Comparison of ENCODE assay signal across 9 mouse cellular contexts in the genomic region with DNA sequence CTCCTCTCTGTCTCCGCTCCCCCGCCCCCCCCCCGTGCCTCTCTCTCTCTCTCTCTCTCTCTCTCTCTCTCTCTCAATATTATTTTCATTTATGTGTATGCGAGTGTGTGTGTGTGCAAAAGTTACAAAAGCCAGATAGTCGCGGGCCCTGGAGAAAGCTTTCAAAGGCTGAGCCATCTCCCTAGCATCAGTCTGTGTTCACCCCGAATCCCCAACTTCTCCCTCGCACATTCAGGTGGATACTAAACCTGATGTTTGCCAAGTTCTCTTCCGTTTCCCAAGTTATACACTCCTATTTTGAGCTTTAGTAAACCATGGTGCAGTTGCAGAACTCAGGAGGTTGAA. TPM values are rescaled to one million over a fixed set of nuclear protein-coding genes. Genes with fewer than 3 reads are reported as not detected.
DNase-seq lines count a peak whose midpoint lies in the region; ATAC-seq and TF ChIP-seq lines count a peak whose summit lies in the region.
"Had no signal": no experiment of that assay in that cellular context is flagged by ENCODE, and none has a peak within 500 bp of the region (broad histone marks: within the 10 kb centered on the region; RNA-seq: fewer than 3 reads in every experiment).

No protein-coding gene starts in this region.

- H3K36me3 ChIP-seq in heart, embryonic 10.5 days = no peaks in the 10 kb centered on the region
- H3K36me3 ChIP-seq in CH12.LX (replicated peaks in 1 of 2; ENCODE audit: control insufficient read depth in 1 of 2, insufficient read depth in 1 of 2, low read length in 1 of 2) (no peaks in the 10 kb centered on the region), macrophage (ENCODE audit: inconsistent target) (no peaks in the 10 kb centered on the region)
- no peaks in the 10 kb centered on the region for H3K36me3 ChIP-seq in heart, postnatal 0 days (replicated peaks; ENCODE audit: control insufficient read depth, insufficient read depth, low read length)

- TF ChIP-seq RAD21 in CH12.LX (IDR thresholded peaks at IDR 0.05; ENCODE audit: low read depth, low read length) = no peak

- peak overlapping the region; percentile 74 for H3K27ac ChIP-seq in heart, embryonic 10.5 days
- H3K27ac ChIP-seq in CH12.LX (ENCODE audit: insufficient read depth, low read depth) (no peak overlapping the region), macrophage (no peak overlapping the region)
- H3K27ac ChIP-seq in heart, postnatal 0 days (ENCODE audit: low read depth) = no peak overlapping the region

- no peak for TF ChIP-seq CTCF in CH12.LX (conservative IDR thresholded peaks at IDR 0.05 in 1 of 2, IDR thresholded peaks at IDR 0.05 in 1 of 2; ENCODE audit: low read depth in 2 of 2, low read length in 2 of 2)
- TF ChIP-seq CTCF in heart, postnatal 0 days (IDR thresholded peaks at IDR 0.05; ENCODE audit: low read depth) = no peak

- peaks cover 4% of the 10 kb centered on the region; the same call in 1 of the 2 replicates for H3K4me1 ChIP-seq in heart, embryonic 10.5 days
- peaks cover 4 to 5% of the 10 kb centered on the region in 2 experiments; a peak in 3 of 4 replicates for H3K4me1 ChIP-seq in CH12.LX (ENCODE audit: control insufficient read depth in 1 of 2, insufficient read depth in 2 of 2)
- H3K4me1 ChIP-seq in heart, postnatal 0 days (ENCODE audit: control insufficient read depth, insufficient read depth) = no peaks in the 10 kb centered on the region

- H3K4me2 ChIP-seq in CH12.LX (ENCODE audit: insufficient read depth, low read depth, poor library complexity, severe bottlenecking) = peak overlapping the region; percentile 88
- H3K4me2 ChIP-seq in heart, postnatal 0 days (ENCODE audit: low read depth, low read length) = peak overlapping the region; percentile 63

- no peak overlapping the region for H3K9ac ChIP-seq in CH12.LX (ENCODE audit: insufficient read depth, low read depth)
- H3K9ac ChIP-seq in heart, postnatal 0 days (replicated peaks; ENCODE audit: low read depth, low read length) = peak overlapping the region; percentile 15; the same call in 1 of the 2 replicates

- no peaks in the 10 kb centered on the region for H3K79me2 ChIP-seq in CH12.LX (replicated peaks; ENCODE audit: control insufficient read depth, extremely low read depth, insufficient read depth, poor library complexity, severe bottlenecking)
- no peaks in the 10 kb centered on the region for H3K79me2 ChIP-seq in macrophage (ENCODE audit: inconsistent target)

- dilution Hi-C loops in CH12.LX (cut with MboI; ENCODE audit: extremely low pct_ligation_motif_present, extremely low pct_unique_long_range_greater_than_20kb, low sequenced_read_pairs) = no loop called here

- in situ Hi-C loops in CH12.LX (cut with MboI; ENCODE audit: low pct_ligation_motif_present, low pct_unique_long_range_greater_than_20kb, low sequenced_read_pairs) = no loop called here

- WGBS in heart, embryonic 10.5 days = 24% methylated on average over 7 of the region's 9 CpGs
- 10% methylated on average over 8 of the region's 9 CpGs for WGBS in heart, postnatal 0 days
- WGBS in macrophage (ENCODE audit: missing documents) = 20% methylated on average over 6 of the region's 9 CpGs

- no peak for DNase-seq in heart, embryonic 10.5 days (ENCODE audit: low spot score)
- DNase-seq in heart, adult 9 months (ENCODE audit: low spot score in 2 of 2) = no peak
- no peak for DNase-seq in CH12.LX (ENCODE audit: extremely low read depth)
- no peak for DNase-seq in heart, postnatal 0 days (ENCODE audit: low spot score)
- no peak for DNase-seq in layer of hippocampus, adult 18-20 months (ENCODE audit: low spot score in 2 of 2)
- no peak for DNase-seq in layer of hippocampus, adult 9-10 months (ENCODE audit: low spot score)
- DNase-seq in adrenal gland, postnatal 4 days (ENCODE audit: low spot score in 2 of 2) = no peak

- no peaks in the 10 kb centered on the region for H3K27me3 ChIP-seq in heart, embryonic 10.5 days (ENCODE audit: insufficient read depth, poor library complexity, severe bottlenecking)
- H3K27me3 ChIP-seq in CH12.LX (replicated peaks) = no peaks in the 10 kb centered on the region
- H3K27me3 ChIP-seq in heart, postnatal 0 days (ENCODE audit: control insufficient read depth, insufficient read depth, low read length) = no peaks in the 10 kb centered on the region

- no peaks in the 10 kb centered on the region for H3K9me3 ChIP-seq in heart, embryonic 10.5 days
- H3K9me3 ChIP-seq in CH12.LX (replicated peaks; ENCODE audit: low read length) = peaks cover 5% of the 10 kb centered on the region
- H3K9me3 ChIP-seq in heart, postnatal 0 days (replicated peaks; ENCODE audit: control insufficient read depth, low read length) = no peaks in the 10 kb centered on the region

- TF ChIP-seq POLR2A in CH12.LX (IDR thresholded peaks at IDR 0.05; ENCODE audit: low read depth, low read length) = no peak

- H3K4me3 ChIP-seq in heart, embryonic 10.5 days = peak overlapping the region; percentile 60
- peak overlapping the region in 2 of 3 experiments; percentile 8 to 18 for H3K4me3 ChIP-seq in CH12.LX (replicated peaks in 1 of 3; ENCODE audit: low read depth in 2 of 3, low read length in 2 of 3, poor library complexity in 1 of 3)
- H3K4me3 ChIP-seq in heart, postnatal 0 days (ENCODE audit: low read depth, low read length) = peak overlapping the region; percentile 50
- peak overlapping the region; percentile 29 for H3K4me3 ChIP-seq in macrophage (ENCODE audit: inconsistent target)

- ATAC-seq in heart, postnatal 0 days (ENCODE audit: insufficient read depth, low read depth) = no peak

- TF ChIP-seq EP300 in CH12.LX (IDR thresholded peaks at IDR 0.05; ENCODE audit: low read length) = no peak
- TF ChIP-seq EP300 in heart, postnatal 0 days (IDR thresholded peaks at IDR 0.05; ENCODE audit: low read depth) = no peak

TF ChIP-seq in CH12.LX, 34 proteins besides CTCF, POLR2A, EP300 and RAD21:
- TF ChIP-seq JUND (conservative IDR thresholded peaks at IDR 0.05; ENCODE audit: low read depth, low read length) (no peak), SMC3 (IDR thresholded peaks at IDR 0.05; ENCODE audit: low read depth, low read length) (no peak), NELFE (IDR thresholded peaks at IDR 0.05; ENCODE audit: low read depth, low read length) (no peak), ZC3H11A (IDR thresholded peaks at IDR 0.05; ENCODE audit: low read depth, low read length) (no peak), MAX (IDR thresholded peaks at IDR 0.05; ENCODE audit: low read length) (no peak), CHD1 (IDR thresholded peaks at IDR 0.05; ENCODE audit: low read depth, low read length) (no peak), HCFC1 (IDR thresholded peaks at IDR 0.05; ENCODE audit: low read depth, low read length) (no peak), CHD2 (IDR thresholded peaks at IDR 0.05; ENCODE audit: low read length) (no peak), GABPA (IDR thresholded peaks at IDR 0.05; ENCODE audit: insufficient replicate concordance, low read depth, low read length) (no peak), ETS1 (conservative IDR thresholded peaks at IDR 0.05; ENCODE audit: low read depth, low read length) (no peak), IRF4 (IDR thresholded peaks at IDR 0.05; ENCODE audit: low read depth, low read length) (no peak), E2F4 (IDR thresholded peaks at IDR 0.05; ENCODE audit: insufficient replicate concordance, low read depth, low read length) (no peak), ZNF384 (IDR thresholded peaks at IDR 0.05; ENCODE audit: low read depth, low read length) (no peak), RCOR1 (conservative IDR thresholded peaks at IDR 0.05; ENCODE audit: low read depth, low read length) (no peak), MEF2A (IDR thresholded peaks at IDR 0.05; ENCODE audit: borderline replicate concordance, low read depth, low read length) (no peak), ELF1 (IDR thresholded peaks at IDR 0.05; ENCODE audit: low read depth, low read length) (no peak), TCF12 (IDR thresholded peaks at IDR 0.05; ENCODE audit: low read depth, low read length) (no peak), ZKSCAN1 (IDR thresholded peaks at IDR 0.05; ENCODE audit: borderline replicate concordance, low read depth, low read length) (no peak), USF2 (conservative IDR thresholded peaks at IDR 0.05; ENCODE audit: low read depth, low read length) (no peak), NRF1 (IDR thresholded peaks at IDR 0.05; ENCODE audit: low read depth, low read length) (no peak)

RNA-seq across cellular contexts. Expression of a gene that starts 0.3 kb away (rescaled TPM):
- 0.28 and 0.38 TPM in 2 replicates for polyA plus RNA-seq in heart, embryonic 10.5 days (2016; fragmentation: Nextera tagmentation; extraction: Ambion mirVana)
- total RNA-seq in CH12.LX (2012; rRNA removed) (0.04 TPM in 1 of 2 replicates, not detected in the other), CH12.LX (2014; rRNA removed) (not detected in 2 replicates)
- polyA plus RNA-seq in CH12.LX (2012; ENCODE audit: insufficient read length, low read depth) (0.09 TPM in 1 of 2 replicates, not detected in the other), macrophage (2018) (not detected in 3 replicates)
- total RNA-seq in heart, postnatal 0 days (2014; rRNA removed; ENCODE audit: low replicate concordance) = 0.12 TPM in 1 of 2 replicates, not detected in the other
- 0.18 and 0.27 TPM in 2 replicates for polyA plus RNA-seq in heart, postnatal 0 days (2015; fragmentation: Nextera tagmentation; extraction: Ambion mirVana)
- under 1 TPM in 2 of 26 experiments, not detected in 24; 0.33 to 0.34 TPM for total RNA-seq in macrophage (2018; cell fraction: chromatin; rRNA removed)
- total RNA-seq in macrophage (2018; cell fraction: cytosol; rRNA removed) = under 1 TPM in 3 of 26 experiments, not detected in 23; 0.04 to 0.06 (median 0.04) TPM
- under 1 TPM in 1 of 26 experiments, not detected in 25; 0.17 TPM for total RNA-seq in macrophage (2018; cell fraction: nucleus; rRNA removed)
- under 1 TPM; 0.25 to 0.62 TPM for total RNA-seq in layer of hippocampus, adult 18-20 months (2021)
- total RNA-seq in adrenal gland, postnatal 4 days (2021) = 1 to 10 TPM; 1.4 to 1.5 TPM
- total RNA-seq: common myeloid progenitor, adult 5-6 weeks had no signal

RNA-seq across cellular contexts. Expression of a gene that starts 15.6 kb away (rescaled TPM):
- polyA plus RNA-seq in heart, embryonic 10.5 days (2016; fragmentation: Nextera tagmentation; extraction: Ambion mirVana) = 71.7 and 90.6 TPM in 2 replicates
- 28.0 and 32.1 TPM in 2 replicates for total RNA-seq in CH12.LX (2012; rRNA removed)
- 89.2 and 107 TPM in 2 replicates for total RNA-seq in CH12.LX (2014; rRNA removed)
- polyA plus RNA-seq in CH12.LX (2012; ENCODE audit: insufficient read length, low read depth) = 36.1 and 38.9 TPM in 2 replicates
- 40.5 and 62.6 TPM in 2 replicates for total RNA-seq in heart, postnatal 0 days (2014; rRNA removed; ENCODE audit: low replicate concordance)
- 56.6 and 58.1 TPM in 2 replicates for polyA plus RNA-seq in heart, postnatal 0 days (2015; fragmentation: Nextera tagmentation; extraction: Ambion mirVana)
- total RNA-seq in macrophage (2018; cell fraction: chromatin; rRNA removed) = 10 to 100 TPM; 26.9 to 74.0 (median 46.1) TPM
- total RNA-seq in macrophage (2018; cell fraction: cytosol; rRNA removed) = 10 to 100 TPM; 61.2 to 90.0 (median 78.2) TPM
- 10 to 100 TPM; 32.9 to 93.9 (median 55.4) TPM for total RNA-seq in macrophage (2018; cell fraction: nucleus; rRNA removed)
- 66.5 to 84.2 TPM (median 67.4 TPM) in 3 replicates for polyA plus RNA-seq in macrophage (2018)
- 100 to 1,000 TPM; 117 TPM for total RNA-seq in layer of hippocampus, adult 18-20 months (2021)
- total RNA-seq in adrenal gland, postnatal 4 days (2021) = 10 to 100 TPM; 98.4 to 99.4 TPM
